Mouse (Mus musculus) bone marrow, adult 2 months (tissue): ENCODE measurements around the gene Fat1. TPM values are rescaled to one million over a fixed set of nuclear protein-coding genes. Genes with fewer than 3 reads are reported as not detected.

ENCODE experiments used
- H3K27ac ChIP-seq: fragments of 200-500 bp; 2 replicates; pipeline ENCODE4 v1.5.1; 2012; ENCODE audit warnings: low read depth, mild to moderate bottlenecking, control low read depth, inconsistent platforms, low read length; ENCODE audit not compliant: control insufficient read depth, poor library complexity, insufficient read depth
- H3K4me1 ChIP-seq: fragments of 200-500 bp; 2 replicates; pipeline ENCODE4 v1.6.1; 2011; ENCODE audit warnings: low read length; ENCODE audit not compliant: control insufficient read depth, insufficient read depth
- H3K4me3 ChIP-seq: fragments of 200-500 bp; replicated peaks from 2 replicates; pipeline ENCODE3; 2011; ENCODE audit warnings: mild to moderate bottlenecking, low read depth, low read length, control low read depth; ENCODE audit not compliant: control insufficient read depth
- CTCF ChIP-seq: fragments of 200-500 bp; IDR thresholded peaks from 2 replicates; pipeline ENCODE4 v1.5.1; 2011; ENCODE audit warnings: low read length, control low read depth; ENCODE audit not compliant: control insufficient read depth, insufficient read depth
- POLR2A ChIP-seq: fragments of 200-500 bp; IDR thresholded peaks from 2 replicates; pipeline ENCODE4 v1.6.1; 2011; ENCODE audit warnings: low read depth, mild to moderate bottlenecking, control low read depth, low read length, borderline replicate concordance; ENCODE audit not compliant: control insufficient read depth
- WGBS: fragments of 180-500 bp; shearing (Covaris S2); methylation state at CpG from one replicate; pipeline ENCODE4 v1.1.7; 2018; 5-methylcytosine and 5-hydroxymethylcytosine counted together
- polyA plus RNA-seq: library from polyadenylated mRNA; stranded (reverse); fragments of >200 nt; gene quantifications from 2 replicates; pipeline ENCODE4 v1.2.4, GENCODE M21; 2011; ENCODE audit warnings: low replicate concordance; ENCODE audit not compliant: missing spikeins, insufficient read depth, insufficient read length

Fat1 gene
- polyA plus RNA-seq, 1 experiment, result 5.9 TPM

GRCm38 (mm10) chr8:44992664-44993063, 57.4 kb downstream of the Fat1 start:
- 68% methylated on average over 6 of the region's 6 CpGs for WGBS

GRCm38 (mm10) chr8:44993376-44993775, 58.1 kb downstream of the Fat1 start:
- Histone ChIP-seq H3K27ac (no peak overlapping the region), H3K4me3 (no peak overlapping the region), H3K4me1 (no peaks in the 10 kb centered on the region)
- 72% methylated on average over 4 of the region's 4 CpGs for WGBS
- TF ChIP-seq POLR2A, result no peak
- TF ChIP-seq CTCF, result no peak

More at GRCm38 (mm10) chr8:44992664-44993063, 57.4 kb downstream of the Fat1 start:
- H3K4me3 ChIP-seq, result no peak overlapping the region
- TF ChIP-seq POLR2A (no peak), CTCF (no peak)
- no peak overlapping the region for H3K27ac ChIP-seq
- no peaks in the 10 kb centered on the region for H3K4me1 ChIP-seq

- TF ChIP-seq CTCF (no peak), POLR2A (no peak)
- no peaks in the 10 kb centered on the region for H3K4me1 ChIP-seq
- H3K4me3 ChIP-seq, result no peak overlapping the region
- 36% methylated on average over 3 of the region's 3 CpGs for WGBS
- no peak overlapping the region for H3K27ac ChIP-seq
Measured at GRCm38 (mm10) chr8:44996493-44996892, 61.2 kb downstream of the Fat1 start.

- no peak overlapping the region for H3K27ac ChIP-seq
- TF ChIP-seq CTCF, result no peak
- no peak for TF ChIP-seq POLR2A
- H3K4me3 ChIP-seq, result no peak overlapping the region
- 63% methylated on average over 3 of the region's 3 CpGs for WGBS
- H3K4me1 ChIP-seq, result no peaks in the 10 kb centered on the region
Measured at GRCm38 (mm10) chr8:44997321-44997720, 62.1 kb downstream of the Fat1 start.

GRCm38 (mm10) chr8:44997829-44998228, 62.6 kb downstream of the Fat1 start:
- TF ChIP-seq CTCF (no peak), POLR2A (no peak)
- Histone ChIP-seq H3K4me1 (no peaks in the 10 kb centered on the region), H3K4me3 (no peak overlapping the region), H3K27ac (no peak overlapping the region)
- 14% methylated on average over 6 of the region's 6 CpGs for WGBS

- H3K4me1 ChIP-seq, result no peaks in the 10 kb centered on the region
- 71% methylated on average over 9 of the region's 9 CpGs for WGBS
- no peak overlapping the region for H3K4me3 ChIP-seq
- H3K27ac ChIP-seq, result no peak overlapping the region
- TF ChIP-seq CTCF (no peak), POLR2A (no peak)
Measured at GRCm38 (mm10) chr8:44998275-44998674, 63.0 kb downstream of the Fat1 start.

GRCm38 (mm10) chr8:44998681-44999277, 63.5 kb downstream of the Fat1 start:
- TF ChIP-seq CTCF, result no peak
- TF ChIP-seq POLR2A, result no peak
- Histone ChIP-seq H3K27ac (no peak overlapping the region), H3K4me3 (no peak overlapping the region), H3K4me1 (no peaks in the 10 kb centered on the region)
- 55% methylated on average over 11 of the region's 11 CpGs for WGBS

GRCm38 (mm10) chr8:45001577-45002197, 66.4 kb downstream of the Fat1 start:
- 52% methylated on average over 8 of the region's 8 CpGs for WGBS
- Histone ChIP-seq H3K4me1 (no peaks in the 10 kb centered on the region), H3K27ac (no peak overlapping the region), H3K4me3 (no peak overlapping the region)
- TF ChIP-seq CTCF, result no peak
- TF ChIP-seq POLR2A, result no peak

GRCm38 (mm10) chr8:45002686-45003085, 67.4 kb downstream of the Fat1 start:
- H3K27ac ChIP-seq, result no peak overlapping the region
- 86% methylated on average over 4 of the region's 4 CpGs for WGBS
- TF ChIP-seq CTCF (no peak), POLR2A (no peak)

More at GRCm38 (mm10) chr8:45002686-45003085, 67.4 kb downstream of the Fat1 start:
- Histone ChIP-seq H3K4me1 (no peaks in the 10 kb centered on the region), H3K4me3 (no peak overlapping the region)
